Mouse (Mus musculus) heart, postnatal 0 days (tissue): ENCODE measurements around the gene Bhlhb9.

Source experiments
- CTCF ChIP-seq: IDR thresholded peaks from 2 replicates; pipeline ENCODE4 v1.5.1; 2016; ENCODE audit warnings: antibody characterized with exemption, control low read depth, low read depth
- EP300 ChIP-seq: IDR thresholded peaks from 2 replicates; pipeline ENCODE4 v1.6.1; 2016; ENCODE audit warnings: antibody characterized with exemption, low read depth

DNA sequence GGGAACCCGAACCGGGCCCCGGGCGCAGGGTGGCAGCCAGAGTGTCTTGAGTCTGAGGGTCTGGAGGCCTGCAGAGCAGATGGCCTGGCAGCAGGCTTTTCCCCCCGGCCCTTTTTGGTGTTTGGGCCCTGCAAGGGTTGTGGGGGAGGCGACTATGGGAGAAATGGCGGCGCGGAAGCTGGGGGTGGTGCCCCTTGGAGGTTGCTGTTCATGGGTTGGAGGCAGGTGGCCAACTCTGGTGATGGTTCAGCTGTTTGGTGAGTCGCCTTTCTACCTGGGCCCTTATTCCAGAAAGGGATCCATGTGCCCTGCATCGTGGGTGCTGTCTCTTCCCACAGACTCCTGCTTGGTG lies 88.8 kb downstream of the Bhlhb9 start:
- no peak for TF ChIP-seq CTCF
- TF ChIP-seq EP300 = no peak
